Mouse (Mus musculus): ENCODE results near the gene Ankdd1b.

Ankdd1b gene

DNA sequence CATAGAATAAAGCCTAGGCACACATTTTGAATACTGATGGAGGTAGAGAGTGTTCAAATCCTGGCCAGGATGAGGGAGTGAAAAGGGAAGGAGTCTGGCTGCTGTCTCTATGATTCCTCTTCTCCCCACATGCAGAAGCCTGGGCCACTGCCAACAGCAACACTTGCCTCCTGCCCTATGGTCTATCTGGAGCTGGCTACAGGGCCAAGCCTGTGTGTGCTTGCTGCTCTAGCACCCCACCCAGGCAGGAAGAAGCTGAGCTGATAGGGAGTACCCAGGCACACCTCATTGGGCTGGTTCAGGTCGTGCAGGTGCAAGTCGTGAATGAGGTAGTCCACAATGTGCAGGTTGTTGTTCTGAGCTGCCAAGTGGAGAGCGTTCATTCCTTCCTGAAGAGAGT lies 16.7 kb downstream of the Ankdd1b start:
- DNase-seq (ENCODE audit: low read depth), result no peak

DNA sequence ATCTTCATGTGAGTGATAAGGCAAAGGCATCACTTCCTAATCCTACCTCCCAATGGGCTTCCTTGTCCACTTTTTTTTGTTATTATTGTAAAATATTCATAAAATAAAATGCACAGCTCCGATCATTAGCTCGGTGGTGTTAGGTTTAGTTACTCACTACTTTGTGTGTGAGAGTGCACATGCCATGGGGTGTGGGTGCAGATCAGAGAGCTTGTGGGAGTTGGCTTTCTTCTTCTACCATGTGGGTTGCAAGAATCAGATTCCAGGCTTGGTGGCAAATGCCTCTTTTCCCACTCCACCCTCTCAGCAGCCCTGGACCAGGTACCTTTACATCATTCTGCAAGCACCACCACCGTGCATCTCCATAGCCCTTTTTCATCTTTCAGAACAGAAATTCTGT lies 18.4 kb downstream of the Ankdd1b start:
- DNase-seq (ENCODE audit: low read depth), result no peak

DNA sequence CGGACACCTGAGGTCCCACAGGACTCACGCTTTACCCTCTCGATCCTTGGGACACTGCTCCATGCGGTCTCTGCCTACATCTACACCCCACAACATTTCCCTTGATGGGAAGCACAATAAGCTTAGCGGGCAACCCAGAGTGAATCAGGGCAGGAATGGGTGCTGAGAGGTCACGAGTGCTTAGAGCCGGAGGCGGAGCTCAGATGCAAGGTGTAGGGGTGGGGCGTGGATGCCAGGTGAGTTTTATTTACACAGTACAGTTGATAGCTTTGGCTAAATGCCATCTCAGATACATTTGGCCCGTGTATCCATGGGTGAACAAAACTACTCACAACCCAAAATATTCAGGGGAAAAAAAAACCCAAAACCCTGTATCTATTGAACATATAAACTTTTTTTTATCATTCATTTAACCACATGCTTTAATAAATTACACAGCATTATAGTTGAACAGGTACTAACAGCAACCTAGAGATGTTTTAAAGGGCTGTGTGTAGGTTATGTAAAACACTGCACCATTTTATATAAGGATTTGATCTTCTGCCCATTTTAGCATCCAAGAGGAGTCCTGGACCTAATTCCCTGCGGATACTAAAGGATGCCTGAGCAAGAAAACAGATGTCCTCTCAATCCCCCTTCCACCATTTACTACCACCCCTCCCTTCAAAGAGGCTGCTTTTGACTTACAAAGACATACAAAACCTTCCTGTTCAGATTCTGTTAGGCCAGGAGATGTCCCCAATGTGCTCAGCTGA lies 19.4 kb downstream of the Ankdd1b start:
- DNase-seq (ENCODE audit: low read depth), result no peak

DNA sequence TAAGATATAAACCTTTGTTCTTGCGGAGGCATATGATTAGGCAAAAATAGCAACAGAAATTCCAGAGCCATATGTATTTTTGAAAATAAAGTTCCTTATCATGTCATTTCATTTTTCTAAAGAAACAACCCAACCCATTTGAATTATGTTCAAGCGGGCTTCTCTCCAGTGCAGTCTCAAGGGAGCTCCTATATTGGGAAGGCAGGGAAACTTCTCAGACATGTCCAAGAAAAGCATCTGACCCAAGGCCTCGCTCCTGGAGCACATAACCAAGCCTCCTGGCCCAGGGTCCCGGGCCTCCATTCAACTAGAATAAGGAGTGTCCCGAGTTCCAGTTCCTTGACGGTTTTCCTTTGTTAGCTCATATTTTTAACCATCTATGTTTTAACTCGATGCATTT lies 20.1 kb downstream of the Ankdd1b start:
- DNase-seq (ENCODE audit: low read depth), result no peak

DNA sequence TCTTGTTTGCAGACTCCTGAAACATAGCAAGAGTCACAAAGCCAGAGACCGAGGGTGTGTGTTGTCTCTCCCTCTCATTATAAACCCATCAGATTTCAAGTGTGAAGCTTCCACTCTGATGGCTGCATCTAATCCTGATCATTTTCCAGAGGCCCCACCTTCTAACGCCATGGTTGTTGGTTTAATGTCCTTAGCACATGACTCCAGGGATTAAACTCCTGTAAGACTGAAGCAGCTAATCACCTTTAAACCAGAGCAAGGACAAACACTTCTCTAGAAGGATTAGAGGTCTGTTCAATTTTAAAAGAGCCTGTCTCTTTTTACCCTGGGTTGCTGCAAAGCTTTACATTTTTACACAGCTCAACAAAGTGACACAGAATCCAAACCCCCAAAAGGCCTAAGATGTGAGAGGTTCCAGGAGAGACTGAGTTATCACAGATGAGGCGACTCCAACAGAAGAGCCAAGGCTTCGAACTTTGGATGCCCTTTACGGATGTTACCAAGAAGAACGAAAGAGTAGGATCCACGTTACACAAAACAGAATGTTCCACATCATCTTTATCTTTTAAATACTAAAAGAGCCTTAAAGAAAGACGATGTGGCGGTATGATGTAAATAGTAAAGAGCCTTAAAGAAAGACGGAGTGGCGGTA lies 20.7 kb downstream of the Ankdd1b start:
- no peak for DNase-seq (ENCODE audit: low read depth)

DNA sequence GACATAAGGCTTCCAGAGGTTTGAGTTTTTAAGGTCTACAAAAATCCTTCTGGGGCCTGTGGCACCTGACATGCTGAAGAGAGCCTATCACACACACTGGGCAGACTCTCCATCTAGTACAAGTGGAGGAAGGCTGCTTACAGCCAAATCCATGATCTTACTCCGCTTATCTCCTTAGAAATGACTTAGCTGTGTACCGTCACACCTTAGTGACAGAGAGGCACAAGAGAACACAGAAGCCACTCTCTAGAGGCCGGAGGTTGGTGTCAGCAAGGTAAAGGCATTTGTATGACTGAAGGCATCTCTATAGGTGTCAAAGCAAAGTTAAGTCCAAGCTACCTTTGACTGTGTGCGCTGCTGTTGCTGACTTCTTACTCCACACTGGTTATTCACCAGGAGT lies 30.6 kb downstream of the Ankdd1b start:
- DNase-seq (ENCODE audit: low read depth), result no peak

DNA sequence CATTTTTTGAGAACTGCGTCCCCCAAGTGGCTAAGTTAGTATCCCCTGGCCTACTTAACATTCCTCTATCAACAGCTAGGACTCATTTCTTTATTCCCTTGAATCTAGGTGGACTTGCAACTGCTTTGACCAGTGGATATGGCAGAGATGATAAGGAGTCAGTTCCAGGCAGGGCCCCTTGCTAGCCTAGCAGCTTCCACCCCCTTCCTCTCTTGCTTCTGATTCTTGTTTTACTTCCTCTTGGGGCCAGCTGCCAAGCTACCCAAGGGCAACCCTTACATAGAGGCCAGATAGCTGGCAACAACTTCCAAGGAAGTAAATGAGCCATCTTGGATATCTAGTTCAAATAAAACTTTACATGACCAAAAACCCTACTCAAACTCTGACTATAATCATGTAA lies 34.1 kb downstream of the Ankdd1b start:
- DNase-seq (ENCODE audit: low read depth), result no peak

DNA sequence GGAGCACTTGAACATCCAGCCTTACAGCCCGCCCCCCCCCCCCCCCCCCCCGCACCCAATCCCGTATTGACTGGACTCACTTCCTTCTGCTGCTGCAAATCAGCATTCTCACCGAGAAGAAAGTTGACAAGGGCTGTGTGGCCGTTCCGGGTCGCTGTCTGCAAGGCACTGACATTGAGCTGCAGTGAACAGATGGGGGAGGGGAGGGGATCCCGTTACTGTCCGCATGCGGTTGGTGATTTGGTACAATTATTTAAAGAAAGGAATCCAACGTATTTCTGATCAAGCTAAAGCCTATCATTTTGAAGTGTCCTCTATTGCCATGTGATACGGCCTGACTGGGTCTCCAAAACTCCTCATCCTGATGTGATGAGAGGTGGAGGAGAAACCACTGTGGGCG lies 35.2 kb downstream of the Ankdd1b start:
- no peak for DNase-seq (ENCODE audit: low read depth)

DNA sequence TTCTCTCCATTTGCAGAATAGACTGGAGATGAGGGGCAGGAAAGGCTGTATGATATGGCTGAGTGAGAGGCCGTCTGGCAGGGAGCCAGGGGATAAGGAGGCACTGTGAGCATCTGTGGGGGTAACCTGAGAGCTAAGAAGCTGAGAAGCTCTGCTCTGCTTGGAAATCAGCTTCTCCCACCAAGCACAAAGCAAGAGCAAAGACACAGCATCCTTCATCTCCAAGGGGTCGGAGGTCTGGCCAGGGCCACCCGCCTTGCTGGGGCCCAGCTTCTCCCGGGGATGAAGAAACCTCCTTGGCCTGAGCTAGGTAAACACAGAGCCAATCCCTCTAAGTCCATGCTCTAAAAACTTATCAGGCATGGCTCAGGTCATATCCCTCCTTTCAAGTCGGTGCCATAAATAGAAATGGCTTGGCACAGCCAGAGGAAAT lies 36.1 kb downstream of the Ankdd1b start:
- no peak for DNase-seq (ENCODE audit: low read depth)

DNA sequence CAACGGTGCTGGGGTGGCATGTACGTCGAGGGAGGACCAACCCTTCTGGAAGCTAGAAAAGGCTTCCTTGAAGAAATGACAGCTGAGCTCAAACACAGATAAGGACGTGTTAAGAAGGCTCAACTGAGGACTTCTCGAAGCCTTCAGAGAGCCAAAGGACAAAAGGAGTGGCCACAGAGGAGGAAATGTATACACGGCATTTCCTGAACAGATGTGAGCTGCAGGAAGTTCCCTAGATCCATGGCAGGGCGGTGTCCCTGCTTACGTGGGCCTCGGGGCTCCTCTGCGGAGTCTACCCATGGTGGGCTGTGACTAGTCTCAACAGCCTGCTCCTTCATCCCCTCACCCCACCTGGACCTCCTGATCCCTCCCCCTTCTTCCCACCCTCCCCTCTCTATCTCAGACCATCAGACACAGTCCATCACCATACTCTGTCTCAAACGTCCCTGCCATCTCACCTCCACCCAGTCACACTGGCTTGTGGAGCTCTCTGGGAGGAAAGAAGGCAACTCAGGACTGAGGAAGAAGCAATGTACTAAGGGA lies 37.3 kb downstream of the Ankdd1b start:
- DNase-seq (ENCODE audit: low read depth), result peak; percentile 16

DNA sequence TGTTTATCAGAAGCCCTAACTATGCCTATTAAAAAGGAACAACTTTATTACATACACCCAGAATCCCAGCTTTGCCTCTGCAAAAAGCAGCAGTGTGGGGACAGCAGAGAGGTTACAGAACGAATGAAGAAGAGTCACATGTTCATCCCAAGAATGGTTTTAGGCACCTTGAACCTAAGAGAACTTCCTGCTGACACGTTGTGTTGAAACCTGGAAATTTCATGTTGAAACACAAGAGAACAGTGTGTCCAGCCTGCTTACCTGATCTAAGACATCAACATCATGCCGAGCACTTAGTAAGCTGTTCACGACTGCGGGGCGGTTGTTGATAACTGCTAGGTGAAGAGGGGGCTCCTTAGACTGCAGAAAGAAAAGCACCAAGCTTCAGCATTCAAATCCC lies 38.0 kb downstream of the Ankdd1b start:
- DNase-seq (ENCODE audit: low read depth), result no peak

DNA sequence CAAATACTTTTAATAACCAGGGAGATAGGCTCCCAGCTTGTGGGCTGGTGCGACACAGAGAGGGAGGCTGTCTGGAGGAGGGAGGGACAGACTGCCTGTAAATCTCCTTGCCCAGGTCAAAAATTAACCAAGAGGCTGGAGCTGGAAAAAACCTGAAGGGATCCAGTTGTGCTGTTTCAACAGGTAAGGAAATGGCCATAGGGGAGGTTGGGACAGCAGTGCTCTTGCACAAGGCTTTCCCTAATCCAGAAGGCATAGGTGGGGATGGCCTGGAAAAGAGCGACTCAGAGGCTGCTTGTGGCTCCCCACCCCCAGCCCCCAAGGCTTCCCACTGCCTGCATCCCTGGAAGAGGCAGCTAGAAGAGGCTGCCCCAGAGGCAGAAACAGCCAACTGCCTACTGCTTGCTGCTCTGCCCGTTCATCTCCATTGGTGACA lies 38.6 kb downstream of the Ankdd1b start:
- no peak for DNase-seq (ENCODE audit: low read depth)

DNA sequence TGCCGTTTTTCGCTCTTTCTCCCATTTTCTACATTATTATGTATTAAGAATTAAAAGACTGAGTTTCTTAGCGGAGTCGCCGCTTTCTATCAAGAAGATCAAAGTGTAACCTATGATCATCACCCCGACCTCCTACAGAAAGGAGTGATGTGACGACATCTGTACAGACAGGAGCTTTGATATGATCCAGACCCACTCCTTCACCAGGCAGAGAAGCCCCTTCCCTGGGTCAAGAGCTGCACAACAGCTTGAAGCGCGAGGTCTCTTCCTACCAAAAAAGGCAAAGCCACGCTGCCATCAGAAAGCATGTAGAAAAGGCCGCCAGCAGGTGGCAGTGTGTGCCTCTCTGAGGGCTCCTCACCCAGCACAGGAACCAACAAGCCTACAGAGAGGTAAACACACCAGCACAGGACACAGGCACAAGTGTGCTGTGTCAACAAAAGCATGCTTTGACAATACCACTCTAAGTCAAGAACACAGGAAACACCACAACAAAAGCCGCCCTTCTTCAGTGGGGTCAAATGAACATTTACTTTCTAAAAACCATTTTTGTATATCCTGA lies 39.3 kb downstream of the Ankdd1b start:
- DNase-seq (ENCODE audit: low read depth), result peak; percentile 92

DNA sequence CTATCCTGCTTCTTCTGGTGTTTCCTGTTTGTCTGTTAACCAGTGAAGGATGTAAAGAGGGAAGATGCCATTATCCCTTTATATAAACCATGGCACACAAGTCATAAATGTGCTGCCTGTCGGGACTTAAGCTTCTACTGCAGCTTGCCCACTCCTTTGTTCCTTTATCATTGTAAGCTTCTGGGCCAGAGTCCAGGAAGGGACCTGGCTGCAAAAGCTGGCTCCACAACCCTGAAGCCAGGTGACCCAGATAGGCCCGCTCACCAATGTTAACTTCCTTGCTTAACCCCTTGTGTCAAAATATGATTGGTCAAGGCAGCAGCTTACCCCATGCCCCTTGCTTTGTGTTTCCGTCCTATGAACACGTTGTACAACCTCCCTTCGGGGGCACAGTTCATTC lies 42.5 kb downstream of the Ankdd1b start:
- no peak for DNase-seq (ENCODE audit: low read depth)

DNA sequence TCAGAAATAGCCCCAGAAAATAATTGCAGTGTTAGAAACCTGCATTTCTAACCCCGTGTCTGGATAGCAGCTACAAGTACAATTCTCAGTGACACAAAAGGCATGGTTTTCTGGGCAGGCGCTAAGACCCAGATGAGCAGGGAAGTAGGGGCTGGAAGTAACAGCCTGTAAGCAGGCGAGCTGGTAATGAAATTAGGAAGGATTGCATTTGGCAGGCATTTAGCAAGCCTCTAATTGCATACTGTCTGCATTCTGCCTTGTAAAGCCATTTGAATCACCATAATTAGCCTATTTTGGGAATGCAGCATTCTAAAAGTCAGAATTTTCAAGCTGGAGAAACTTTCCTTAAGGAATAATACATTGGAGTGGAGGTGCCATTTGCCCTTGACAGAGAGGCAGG lies 45.0 kb downstream of the Ankdd1b start:
- no peak for DNase-seq (ENCODE audit: low read depth)

DNA sequence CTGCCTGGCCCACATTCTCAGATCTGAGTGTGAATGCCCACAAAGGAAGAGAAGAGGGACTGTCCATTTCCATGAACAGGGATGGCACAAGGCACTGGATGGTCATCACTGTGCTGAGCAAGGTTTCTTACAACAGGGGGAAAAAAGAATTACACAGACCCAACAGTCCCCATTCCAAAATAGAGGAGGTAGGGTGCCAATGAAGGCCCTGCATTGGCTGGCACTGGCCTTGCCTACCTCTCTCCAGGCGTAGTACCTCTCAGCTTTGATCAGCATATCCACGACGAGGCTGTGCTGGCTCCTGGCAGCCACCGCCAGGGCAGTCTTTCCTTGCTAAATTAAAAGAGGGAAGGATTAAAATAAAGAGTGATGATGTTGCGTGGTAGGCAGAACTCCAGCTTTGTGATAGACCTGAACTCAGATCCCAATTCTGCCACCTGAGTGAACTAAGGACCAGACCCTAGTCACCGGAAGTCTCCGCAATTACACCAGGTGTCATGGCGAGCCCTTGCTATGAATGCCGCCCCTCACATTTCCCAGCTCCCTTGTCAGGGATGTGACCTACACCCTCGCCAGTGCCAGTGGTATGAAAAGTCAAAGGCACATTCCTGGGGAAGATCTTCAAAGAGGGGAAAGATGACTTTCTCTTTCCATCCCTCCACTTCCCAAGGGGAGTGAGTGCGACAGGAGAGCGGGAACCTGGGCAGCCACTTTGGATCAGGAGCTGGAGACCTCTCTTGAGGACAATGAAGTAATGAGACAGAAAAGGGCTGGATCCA lies 46.3 kb downstream of the Ankdd1b start:
- DNase-seq (ENCODE audit: low read depth), result no peak

DNA sequence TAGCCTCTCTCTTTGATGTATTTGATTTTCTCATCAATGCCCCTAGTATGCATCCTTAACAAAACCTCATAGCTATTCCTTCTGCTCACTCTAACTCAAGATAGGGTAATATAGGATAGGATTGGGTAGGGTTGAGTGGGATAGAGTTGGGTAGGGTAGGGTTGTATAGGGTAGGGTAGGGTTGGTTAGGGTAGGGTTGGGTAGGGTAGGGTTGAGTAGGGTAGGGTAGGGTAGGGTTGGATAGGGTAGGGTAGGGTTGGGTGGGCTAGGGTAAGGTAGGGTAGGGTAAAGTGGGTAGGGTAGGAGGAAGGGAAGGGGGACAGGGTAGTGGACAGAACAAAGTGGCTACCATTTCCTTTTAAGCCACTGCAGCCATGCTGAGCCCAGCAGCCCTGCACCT lies 49.8 kb downstream of the Ankdd1b start:
- no peak for DNase-seq (ENCODE audit: low read depth)

DNA sequence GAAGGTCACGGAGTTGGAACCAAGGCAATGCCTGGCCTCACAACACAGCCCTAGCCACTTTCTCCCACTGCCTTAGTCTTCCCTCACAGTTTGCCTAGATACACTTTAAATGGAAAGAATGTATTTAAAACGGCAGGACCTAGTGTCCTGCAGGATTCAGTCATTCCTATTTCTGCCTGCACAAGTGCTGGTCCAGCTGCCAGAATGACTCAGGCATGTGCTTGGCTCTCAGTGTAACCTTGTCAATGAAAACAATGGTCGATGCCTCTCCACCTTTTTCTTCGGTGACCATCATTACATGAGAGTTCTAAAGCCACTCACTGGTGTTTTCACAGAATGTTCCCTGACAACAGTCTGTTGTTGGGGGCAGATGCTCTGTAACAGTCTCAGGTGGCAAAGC lies 52.5 kb downstream of the Ankdd1b start:
- no peak for DNase-seq (ENCODE audit: low read depth)

DNA sequence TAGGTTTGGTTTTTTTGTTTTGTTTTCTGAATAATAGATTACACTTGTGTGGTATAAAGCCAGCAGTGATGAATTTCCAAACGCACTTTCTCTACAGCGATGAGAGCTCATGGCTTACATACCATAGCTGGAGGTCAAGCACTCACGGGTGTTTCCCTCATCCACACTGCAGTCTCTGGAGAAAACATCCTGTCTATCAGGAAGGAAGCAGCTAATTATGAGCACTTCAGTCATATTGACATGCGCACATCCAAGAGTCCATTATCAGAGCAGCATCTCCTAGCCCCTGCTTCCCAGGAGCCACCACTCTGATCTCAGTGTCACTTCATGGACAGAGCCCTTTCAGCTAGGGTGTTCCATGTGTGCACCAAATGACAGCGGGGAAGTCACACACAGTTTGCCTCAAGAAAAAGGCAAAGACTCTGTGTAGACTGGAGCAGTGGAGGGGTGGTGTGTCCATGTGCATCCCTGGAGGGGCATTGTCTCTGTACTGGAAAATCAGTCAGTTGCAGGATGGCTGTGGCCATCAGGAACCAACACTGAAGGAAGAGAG lies 53.7 kb downstream of the Ankdd1b start:
- no peak for DNase-seq (ENCODE audit: low read depth)

DNA sequence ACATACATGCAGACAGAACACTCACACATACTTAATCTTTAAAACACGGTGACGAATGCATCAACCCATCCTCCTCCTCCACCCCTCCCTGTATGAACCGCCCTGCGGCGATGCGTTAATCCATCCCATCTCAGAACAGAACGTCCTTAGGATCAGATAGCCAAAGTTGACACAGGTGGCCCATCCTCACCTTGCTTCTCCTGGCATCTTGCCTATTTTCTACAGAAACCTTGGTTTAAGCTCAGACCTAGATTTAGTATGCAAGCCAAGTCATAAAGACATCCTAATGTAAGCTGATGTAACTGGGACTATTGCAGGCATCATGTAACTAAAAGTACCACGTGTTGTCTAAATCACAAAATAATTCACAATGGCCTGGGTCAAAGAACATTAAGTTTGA lies 54.6 kb downstream of the Ankdd1b start:
- no peak for DNase-seq (ENCODE audit: low read depth)

DNA sequence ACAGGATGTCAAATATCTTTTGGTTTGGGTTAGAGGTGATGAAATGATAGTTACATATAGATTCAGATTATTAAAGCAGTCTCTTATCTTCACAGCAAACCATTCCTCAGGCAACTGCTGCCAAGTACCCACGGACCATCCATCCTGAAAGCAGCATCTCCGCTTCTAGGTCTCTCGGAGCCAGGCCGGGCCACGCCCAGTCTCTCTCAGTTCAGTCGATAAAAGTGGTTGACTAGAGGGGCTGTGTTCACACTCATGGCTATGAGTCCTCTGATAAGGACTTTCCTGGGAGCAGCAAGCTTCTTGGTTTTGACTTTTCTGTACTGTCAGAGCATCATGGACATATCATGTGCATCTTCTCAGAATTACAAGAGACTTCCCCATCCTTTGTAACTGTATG lies 56.6 kb downstream of the Ankdd1b start:
- no peak for DNase-seq (ENCODE audit: low read depth)

DNA sequence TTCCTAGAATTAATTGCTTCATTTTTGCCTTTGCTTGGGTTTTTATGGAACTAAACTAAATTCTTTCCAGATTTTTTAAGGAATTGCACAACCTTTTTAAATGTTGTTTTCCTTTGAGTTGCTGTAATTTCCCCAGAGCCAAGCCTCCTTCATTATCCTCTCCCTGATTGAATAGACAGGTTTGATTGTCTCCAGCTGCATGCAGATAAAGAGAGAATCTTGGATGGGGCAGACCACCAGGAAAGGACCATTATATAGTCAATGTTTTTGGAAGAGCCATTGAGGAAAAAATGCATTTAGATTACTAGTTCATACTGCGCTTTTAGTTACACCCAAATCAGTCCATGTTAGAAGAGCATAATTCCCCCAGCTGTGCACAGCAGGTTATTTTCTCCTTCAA lies 62.2 kb downstream of the Ankdd1b start:
- DNase-seq (ENCODE audit: low read depth), result no peak

Measured in induced T-regulatory cell, adult 2 months (primary cell).